Mouse (Mus musculus) liver, embryonic 15.5 days (tissue): ENCODE measurements around the gene Ccdc177. TPM values are rescaled to one million over a fixed set of nuclear protein-coding genes. Genes with fewer than 3 reads are reported as not detected.
A peak's percentile ranks its signal among the peaks of the same experiment; 100 is the strongest.

Experiments used
- ATAC-seq: fragments of 200-750 bp; cut with Nextera tagmentation; 2 replicates; pipeline ENCODE4 v1.8.0; 2017; ENCODE audit warnings: moderate number of reproducible peaks, mild to moderate bottlenecking, moderate library complexity; ENCODE audit not compliant: insufficient read depth
- H3K27ac ChIP-seq: fragments of 300-500 bp; sonication (generic); replicated peaks from 2 replicates; pipeline ENCODE4 v1.5.1; 2015; ENCODE audit warnings: mild to moderate bottlenecking, inconsistent platforms
- H3K27me3 ChIP-seq: fragments of 300-500 bp; sonication (generic); 2 replicates; pipeline ENCODE4 v1.6.1; 2015; ENCODE audit warnings: mild to moderate bottlenecking, inconsistent platforms
- H3K36me3 ChIP-seq: fragments of 300-500 bp; sonication (generic); replicated peaks from 2 replicates; pipeline ENCODE4 v1.6.1; 2015; ENCODE audit warnings: moderate library complexity, mild to moderate bottlenecking, inconsistent platforms
- H3K4me1 ChIP-seq: fragments of 300-500 bp; sonication (generic); replicated peaks from 2 replicates; pipeline ENCODE4 v1.6.1; 2015; ENCODE audit warnings: inconsistent platforms
- H3K4me2 ChIP-seq: fragments of 300-500 bp; sonication (generic); 2 replicates; pipeline ENCODE4 v1.6.1; 2015; ENCODE audit warnings: moderate library complexity, mild to moderate bottlenecking, inconsistent platforms
- H3K4me3 ChIP-seq: fragments of 300-500 bp; sonication (generic); replicated peaks from 2 replicates; pipeline ENCODE4 v1.5.1; 2015; ENCODE audit warnings: mild to moderate bottlenecking, inconsistent platforms
- H3K9ac ChIP-seq: fragments of 300-500 bp; sonication (generic); 2 replicates; pipeline ENCODE4 v1.6.1; 2015; ENCODE audit warnings: moderate library complexity, mild to moderate bottlenecking, inconsistent platforms
- H3K9me3 ChIP-seq: fragments of 300-500 bp; sonication (generic); replicated peaks from 2 replicates; pipeline ENCODE4 v1.6.1; 2016; ENCODE audit warnings: inconsistent platforms
- WGBS: fragments of 180-500 bp; shearing (Covaris S2); methylation state at CpG from one replicate; pipeline ENCODE4 v1.1.7; 2015; ENCODE audit warnings: mixed read lengths; ENCODE audit not compliant: insufficient replicate concordance; 5-methylcytosine and 5-hydroxymethylcytosine counted together
- polyA plus RNA-seq: library from polyadenylated mRNA; unstranded; fragments of >200 nt; fragmentation: Nextera tagmentation; extraction: Ambion mirVana; gene quantifications from 2 replicates; pipeline ENCODE4 v1.2.1, GENCODE M21; 2015

Ccdc177 gene
- polyA plus RNA-seq, 1 experiment from 2014 or later: not detected

DNA sequence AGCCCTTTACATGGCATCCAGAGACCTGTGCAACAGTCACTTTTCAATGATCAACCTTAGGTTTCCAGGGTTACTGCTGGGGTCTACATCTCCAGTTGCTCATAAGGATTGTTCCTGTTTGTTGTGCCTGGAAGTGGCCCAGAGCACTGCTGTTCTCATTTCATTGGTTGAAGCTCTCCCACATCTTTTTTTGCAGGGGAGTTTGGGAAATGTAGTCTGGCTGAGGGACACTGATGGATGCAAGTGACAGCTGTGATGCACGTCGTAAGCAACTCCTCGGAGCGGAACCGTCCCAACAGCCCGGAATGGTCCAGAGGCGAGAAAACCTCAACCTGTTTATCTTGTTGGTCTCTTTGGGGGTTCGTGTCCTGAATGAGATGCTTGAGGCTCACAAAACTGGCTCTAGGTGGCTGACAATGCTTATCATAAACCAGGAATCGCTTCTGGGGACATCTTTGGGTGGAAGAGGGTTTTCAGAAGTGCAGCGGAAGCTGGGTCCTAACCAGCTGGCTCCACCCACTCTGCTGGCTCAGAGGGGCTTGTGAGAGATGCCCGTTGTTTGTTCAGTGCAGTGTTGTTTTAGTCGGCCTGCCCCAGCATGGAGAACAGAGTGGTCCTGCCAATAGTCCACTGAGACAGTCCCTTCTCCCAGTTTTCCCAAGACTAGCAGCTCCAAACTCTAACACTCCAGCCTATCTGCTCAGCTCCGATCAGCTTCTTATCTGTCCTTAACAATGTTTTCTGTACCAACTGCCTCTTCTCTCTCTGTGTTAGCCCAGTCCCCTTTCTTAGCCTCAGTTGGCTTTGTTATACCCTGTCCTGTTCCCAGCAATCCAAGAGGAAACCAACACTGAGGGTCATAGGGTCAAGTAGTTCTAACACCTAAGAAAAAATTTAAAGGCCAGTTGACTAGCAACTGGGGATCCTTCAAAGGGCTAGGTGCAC lies 25.7 kb downstream of the Ccdc177 start:
- Histone ChIP-seq H3K4me1 (0 out of 2 replicates have a peak, but pooled peaks cover 14% of the 10 kb centered on the region), H3K4me2 (no peak overlapping the region; the same call in 1 of the 2 replicates), H3K27me3 (peaks cover 28% of the 10 kb centered on the region), H3K9me3 (no peaks in the 10 kb centered on the region), H3K27ac (no peak overlapping the region), H3K4me3 (no peak overlapping the region), H3K36me3 (no peaks in the 10 kb centered on the region), H3K9ac (no peak overlapping the region)
- WGBS: 41% methylated on average over 13 of the region's 13 CpGs
- ATAC-seq: no peak

GRCm38 (mm10) chr12:80730567-80730966 lies 29.9 kb downstream of the Ccdc177 start:
- Histone ChIP-seq H3K4me2 (no peak overlapping the region), H3K36me3 (no peaks in the 10 kb centered on the region), H3K9me3 (no peaks in the 10 kb centered on the region), H3K4me3 (no peak overlapping the region), H3K4me1 (0 out of 2 replicates have a peak, but pooled peaks cover 14% of the 10 kb centered on the region), H3K27me3 (peaks cover 9% of the 10 kb centered on the region; the same call in 1 of the 2 replicates), H3K27ac (no peak overlapping the region), H3K9ac (no peak overlapping the region)
- WGBS: 13% methylated on average over 9 of the region's 9 CpGs
- ATAC-seq: no peak

- Histone ChIP-seq H3K9ac (no peak overlapping the region), H3K4me3 (no peak overlapping the region), H3K27me3 (peaks cover 9% of the 10 kb centered on the region; the same call in 1 of the 2 replicates), H3K4me1 (0 out of 2 replicates have a peak, but pooled peaks cover 9% of the 10 kb centered on the region), H3K27ac (no peak overlapping the region), H3K9me3 (no peaks in the 10 kb centered on the region), H3K4me2 (no peak overlapping the region), H3K36me3 (no peaks in the 10 kb centered on the region)
- ATAC-seq: no peak; the same call in 1 of the 2 replicates
- 63% methylated on average over 12 of the region's 12 CpGs for WGBS
Measured at GRCm38 (mm10) chr12:80729758-80730530, 30.5 kb downstream of the Ccdc177 start.

- Histone ChIP-seq H3K36me3 (no peaks in the 10 kb centered on the region), H3K4me2 (no peak overlapping the region), H3K9ac (no peak overlapping the region), H3K4me1 (0 out of 2 replicates have a peak, but pooled peaks cover 3% of the 10 kb centered on the region), H3K4me3 (no peak overlapping the region), H3K27ac (no peak overlapping the region), H3K9me3 (no peaks in the 10 kb centered on the region), H3K27me3 (peaks cover 9% of the 10 kb centered on the region; the same call in 1 of the 2 replicates)
- ATAC-seq: no peak
- 38% methylated on average over 2 of the region's 2 CpGs for WGBS
Measured at GRCm38 (mm10) chr12:80728814-80729213, 31.7 kb downstream of the Ccdc177 start.

DNA sequence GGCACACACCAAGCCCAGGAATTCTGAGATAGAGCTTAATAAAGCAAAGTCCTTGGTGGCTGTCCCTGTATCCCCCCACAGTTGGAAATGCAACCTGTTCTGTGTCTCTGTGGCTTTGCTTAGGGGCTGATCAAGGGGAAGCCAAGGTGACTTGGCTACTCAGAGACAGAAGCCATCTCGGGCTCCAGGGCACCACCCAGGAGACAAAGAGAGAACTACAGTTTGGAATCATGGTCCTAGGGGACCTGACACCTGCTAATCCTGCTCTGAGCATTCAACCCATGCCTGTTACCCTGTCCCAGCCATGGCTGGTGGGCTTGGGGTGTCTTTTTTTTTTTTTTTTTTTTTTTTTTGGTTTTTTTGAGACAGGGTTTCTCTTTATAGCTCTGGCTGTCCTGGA lies 32.3 kb downstream of the Ccdc177 start:
- Histone ChIP-seq H3K4me2 (no peak overlapping the region), H3K4me1 (peaks cover 3% of the 10 kb centered on the region; the same call in 1 of the 2 replicates), H3K4me3 (no peak overlapping the region), H3K27me3 (peaks cover 9% of the 10 kb centered on the region; the same call in 1 of the 2 replicates), H3K27ac (no peak overlapping the region), H3K9me3 (no peaks in the 10 kb centered on the region), H3K36me3 (no peaks in the 10 kb centered on the region), H3K9ac (no peak overlapping the region)
- WGBS: 5% methylated on average over 1 of the region's 1 CpGs
- ATAC-seq: no peak

GRCm38 (mm10) chr12:80724853-80725559 lies 35.5 kb downstream of the Ccdc177 start:
- peak overlapping the region; percentile 7; the same call in 1 of the 2 replicates for H3K4me2 ChIP-seq
- 20% methylated on average over 10 of the region's 10 CpGs for WGBS
- no peaks in the 10 kb centered on the region for H3K36me3 ChIP-seq
- H3K4me3 ChIP-seq: no peak overlapping the region
- no peaks in the 10 kb centered on the region for H3K9me3 ChIP-seq
- no peak overlapping the region for H3K27ac ChIP-seq
- peaks cover 9% of the 10 kb centered on the region; the same call in 1 of the 2 replicates for H3K27me3 ChIP-seq
- no peak for ATAC-seq
- H3K4me1 ChIP-seq: no peaks in the 10 kb centered on the region; the same call in 1 of the 2 replicates
- H3K9ac ChIP-seq: no peak overlapping the region

GRCm38 (mm10) chr12:80721458-80721857 lies 39.0 kb downstream of the Ccdc177 start:
- ATAC-seq: no peak

DNA sequence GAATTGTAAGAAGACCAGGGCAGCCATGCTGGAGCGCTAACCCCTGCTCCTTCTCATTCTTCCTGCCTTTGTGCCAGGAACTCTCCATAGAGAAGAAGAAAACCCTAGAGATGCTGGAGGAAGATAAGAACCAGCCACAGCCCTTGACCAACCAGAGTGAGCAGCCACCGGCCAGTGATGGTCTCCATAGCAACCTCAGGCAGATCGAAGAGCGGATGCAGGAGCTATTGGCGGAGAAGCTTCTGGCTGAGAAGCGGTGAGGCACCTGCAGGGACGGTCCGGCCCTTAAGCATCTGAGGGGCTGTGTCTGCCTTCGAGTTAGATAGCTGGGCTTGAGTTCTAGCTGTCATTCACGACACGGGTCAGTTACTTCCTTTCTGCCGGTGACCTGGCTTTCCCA lies 40.0 kb downstream of the Ccdc177 start:
- Histone ChIP-seq H3K36me3 (no peaks in the 10 kb centered on the region), H3K4me3 (no peak overlapping the region), H3K27me3 (peaks cover 4% of the 10 kb centered on the region), H3K4me1 (peaks cover 4% of the 10 kb centered on the region; the same call in 1 of the 2 replicates), H3K27ac (no peak overlapping the region), H3K9ac (no peak overlapping the region), H3K4me2 (no peak overlapping the region), H3K9me3 (no peaks in the 10 kb centered on the region)
- no peak for ATAC-seq
- 61% methylated on average over 12 of the region's 12 CpGs for WGBS

More at GRCm38 (mm10) chr12:80721458-80721857, 39.0 kb downstream of the Ccdc177 start:
- H3K9ac ChIP-seq: no peak overlapping the region
- H3K36me3 ChIP-seq: no peaks in the 10 kb centered on the region
- H3K4me1 ChIP-seq: peaks cover 4% of the 10 kb centered on the region; the same call in 1 of the 2 replicates
- peaks cover 4% of the 10 kb centered on the region for H3K27me3 ChIP-seq
- no peak overlapping the region for H3K4me2 ChIP-seq
- WGBS: 76% methylated on average over 15 of the region's 15 CpGs
- H3K4me3 ChIP-seq: no peak overlapping the region
- no peaks in the 10 kb centered on the region for H3K9me3 ChIP-seq
- no peak overlapping the region for H3K27ac ChIP-seq

DNA sequence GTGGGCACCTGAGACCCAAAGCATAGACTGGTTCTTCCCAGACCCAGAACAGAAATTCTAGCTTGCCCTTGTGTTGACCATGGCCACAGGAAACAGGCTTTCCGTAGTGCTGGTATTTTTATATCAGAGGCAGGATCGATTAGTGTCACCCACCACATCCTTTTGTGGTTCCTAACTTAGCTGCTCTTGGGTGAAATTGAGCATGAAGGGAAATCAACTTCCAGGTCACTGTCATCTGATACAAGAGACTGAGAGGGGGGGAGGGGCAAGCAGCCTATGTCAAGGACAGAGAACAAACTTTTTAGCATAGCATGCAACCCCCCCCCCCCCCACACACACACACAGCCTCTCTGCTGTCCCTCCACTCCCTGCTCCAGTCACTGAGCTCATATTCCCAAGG lies 41.3 kb downstream of the Ccdc177 start:
- no peak overlapping the region for H3K27ac ChIP-seq
- 16% methylated on average over 2 of the region's 2 CpGs for WGBS
- no peaks in the 10 kb centered on the region for H3K36me3 ChIP-seq
- no peak overlapping the region for H3K9ac ChIP-seq
- H3K4me2 ChIP-seq: no peak overlapping the region
- H3K4me3 ChIP-seq: no peak overlapping the region
- H3K4me1 ChIP-seq: peaks cover 4% of the 10 kb centered on the region; the same call in 1 of the 2 replicates
- no peaks in the 10 kb centered on the region for H3K9me3 ChIP-seq
- ATAC-seq: no peak
- peaks cover 4% of the 10 kb centered on the region for H3K27me3 ChIP-seq

GRCm38 (mm10) chr12:80715915-80716314 lies 44.6 kb downstream of the Ccdc177 start:
- H3K27me3 ChIP-seq: peaks cover 19% of the 10 kb centered on the region
- H3K4me1 ChIP-seq: peaks cover 4% of the 10 kb centered on the region; the same call in 1 of the 2 replicates
- no peak overlapping the region for H3K9ac ChIP-seq
- no peak for ATAC-seq
- no peak overlapping the region for H3K4me3 ChIP-seq
- 56% methylated on average over 6 of the region's 6 CpGs for WGBS
- no peak overlapping the region for H3K27ac ChIP-seq
- no peaks in the 10 kb centered on the region for H3K36me3 ChIP-seq
- no peak overlapping the region for H3K4me2 ChIP-seq
- H3K9me3 ChIP-seq: no peaks in the 10 kb centered on the region
